Mouse (Mus musculus) bone marrow, adult 2 months (tissue): ENCODE measurements around the gene Fkbp1a. TPM values are rescaled to one million over a fixed set of nuclear protein-coding genes. Genes with fewer than 3 reads are reported as not detected.

Experiments used
- H3K27ac ChIP-seq: fragments of 200-500 bp; 2 replicates; pipeline ENCODE4 v1.5.1; 2012; ENCODE audit warnings: low read depth, mild to moderate bottlenecking, control low read depth, inconsistent platforms, low read length; ENCODE audit not compliant: control insufficient read depth, poor library complexity, insufficient read depth
- H3K4me1 ChIP-seq: fragments of 200-500 bp; 2 replicates; pipeline ENCODE4 v1.6.1; 2011; ENCODE audit warnings: low read length; ENCODE audit not compliant: control insufficient read depth, insufficient read depth
- H3K4me3 ChIP-seq: fragments of 200-500 bp; replicated peaks from 2 replicates; pipeline ENCODE3; 2011; ENCODE audit warnings: mild to moderate bottlenecking, low read depth, low read length, control low read depth; ENCODE audit not compliant: control insufficient read depth
- CTCF ChIP-seq: fragments of 200-500 bp; IDR thresholded peaks from 2 replicates; pipeline ENCODE4 v1.5.1; 2011; ENCODE audit warnings: low read length, control low read depth; ENCODE audit not compliant: control insufficient read depth, insufficient read depth
- POLR2A ChIP-seq: fragments of 200-500 bp; IDR thresholded peaks from 2 replicates; pipeline ENCODE4 v1.6.1; 2011; ENCODE audit warnings: low read depth, mild to moderate bottlenecking, control low read depth, low read length, borderline replicate concordance; ENCODE audit not compliant: control insufficient read depth
- WGBS: fragments of 180-500 bp; shearing (Covaris S2); methylation state at CpG from one replicate; pipeline ENCODE4 v1.1.7; 2018; 5-methylcytosine and 5-hydroxymethylcytosine counted together
- polyA plus RNA-seq: library from polyadenylated mRNA; stranded (reverse); fragments of >200 nt; gene quantifications from 2 replicates; pipeline ENCODE4 v1.2.4, GENCODE M21; 2011; ENCODE audit warnings: low replicate concordance; ENCODE audit not compliant: missing spikeins, insufficient read depth, insufficient read length

Fkbp1a gene
- polyA plus RNA-seq, 1 experiment, result 70.4 TPM

GRCm38 (mm10) chr2:151519000-151519399 lies 23.3 kb upstream of the Fkbp1a start:
- WGBS, result 81% methylated on average over 2 of the region's 2 CpGs
- Histone ChIP-seq H3K27ac (no peak overlapping the region), H3K4me3 (no peak overlapping the region), H3K4me1 (no peaks in the 10 kb centered on the region)
- no peak for TF ChIP-seq POLR2A

GRCm38 (mm10) chr2:151524324-151525041 lies 17.8 kb upstream of the Fkbp1a start:
- H3K27ac ChIP-seq, result no peak overlapping the region
- no peaks in the 10 kb centered on the region for H3K4me1 ChIP-seq
- no peak for TF ChIP-seq POLR2A
- no peak for TF ChIP-seq CTCF
- no peak overlapping the region for H3K4me3 ChIP-seq
- WGBS, result 56% methylated on average over 4 of the region's 4 CpGs

GRCm38 (mm10) chr2:151525520-151525919 lies 16.8 kb upstream of the Fkbp1a start:
- no peaks in the 10 kb centered on the region for H3K4me1 ChIP-seq
- 69% methylated on average over 2 of the region's 2 CpGs for WGBS
- H3K27ac ChIP-seq, result no peak overlapping the region
- no peak overlapping the region for H3K4me3 ChIP-seq
- TF ChIP-seq CTCF, result no peak
- no peak for TF ChIP-seq POLR2A

- TF ChIP-seq CTCF, result no peak
- TF ChIP-seq POLR2A, result no peak
- Histone ChIP-seq H3K4me3 (no peak overlapping the region), H3K27ac (no peak overlapping the region), H3K4me1 (no peaks in the 10 kb centered on the region)
- 78% methylated on average over 1 of the region's 1 CpGs for WGBS
These were observed 14.2 kb upstream of the Fkbp1a start for GRCm38 (mm10) chr2:151528066-151528465.

GRCm38 (mm10) chr2:151529169-151529568 lies 13.1 kb upstream of the Fkbp1a start:
- no peaks in the 10 kb centered on the region; the same call in 1 of the 2 replicates for H3K4me1 ChIP-seq
- no peak for TF ChIP-seq CTCF
- no peak for TF ChIP-seq POLR2A
- no peak overlapping the region for H3K4me3 ChIP-seq
- no peak overlapping the region for H3K27ac ChIP-seq

GRCm38 (mm10) chr2:151530378-151531230 lies 11.7 kb upstream of the Fkbp1a start:
- Histone ChIP-seq H3K27ac (no peak overlapping the region), H3K4me1 (no peaks in the 10 kb centered on the region; the same call in 1 of the 2 replicates), H3K4me3 (no peak overlapping the region)
- TF ChIP-seq CTCF, result no peak
- no peak for TF ChIP-seq POLR2A
- 17% methylated on average over 8 of the region's 8 CpGs for WGBS

- no peaks in the 10 kb centered on the region; the same call in 1 of the 2 replicates for H3K4me1 ChIP-seq
- H3K4me3 ChIP-seq, result no peak overlapping the region
- TF ChIP-seq CTCF, result no peak
- no peak for TF ChIP-seq POLR2A
- 28% methylated on average over 6 of the region's 6 CpGs for WGBS
- no peak overlapping the region for H3K27ac ChIP-seq
These were observed 8.7 kb upstream of the Fkbp1a start for GRCm38 (mm10) chr2:151533632-151534031.

GRCm38 (mm10) chr2:151535961-151536617 lies 6.2 kb upstream of the Fkbp1a start:
- Histone ChIP-seq H3K27ac (peak overlapping the region; percentile 14; the same call in 1 of the 2 replicates), H3K4me3 (no peak overlapping the region), H3K4me1 (no peaks in the 10 kb centered on the region; the same call in 1 of the 2 replicates)
- TF ChIP-seq POLR2A (no peak), CTCF (no peak)
- 0% methylated on average over 1 of the region's 1 CpGs for WGBS
